Mouse (Mus musculus) adrenal gland, adult 8-10 months (tissue): ENCODE data around the gene Gstm5. TPM values are rescaled to one million over a fixed set of nuclear protein-coding genes. Genes with fewer than 3 reads are reported as not detected.
"Not testable (repeated sequence)": the region's sequence is repeated elsewhere in the genome, so short reads cannot be mapped to it uniquely, and the experiment has no call there.

Source experiments
- DNase-seq: peaks from one replicate; pipeline ENCODE4 v3.0.0; 2022
- total RNA-seq, 4 experiments: library from RNA; stranded (reverse); gene quantifications; 2 replicates each; pipeline ENCODE4 v1.2.4; 2022

Gene Gstm5
- total RNA-seq, 4 experiments from 2014 or later = 28.1 to 51.7 (median 37.1) TPM

DNA sequence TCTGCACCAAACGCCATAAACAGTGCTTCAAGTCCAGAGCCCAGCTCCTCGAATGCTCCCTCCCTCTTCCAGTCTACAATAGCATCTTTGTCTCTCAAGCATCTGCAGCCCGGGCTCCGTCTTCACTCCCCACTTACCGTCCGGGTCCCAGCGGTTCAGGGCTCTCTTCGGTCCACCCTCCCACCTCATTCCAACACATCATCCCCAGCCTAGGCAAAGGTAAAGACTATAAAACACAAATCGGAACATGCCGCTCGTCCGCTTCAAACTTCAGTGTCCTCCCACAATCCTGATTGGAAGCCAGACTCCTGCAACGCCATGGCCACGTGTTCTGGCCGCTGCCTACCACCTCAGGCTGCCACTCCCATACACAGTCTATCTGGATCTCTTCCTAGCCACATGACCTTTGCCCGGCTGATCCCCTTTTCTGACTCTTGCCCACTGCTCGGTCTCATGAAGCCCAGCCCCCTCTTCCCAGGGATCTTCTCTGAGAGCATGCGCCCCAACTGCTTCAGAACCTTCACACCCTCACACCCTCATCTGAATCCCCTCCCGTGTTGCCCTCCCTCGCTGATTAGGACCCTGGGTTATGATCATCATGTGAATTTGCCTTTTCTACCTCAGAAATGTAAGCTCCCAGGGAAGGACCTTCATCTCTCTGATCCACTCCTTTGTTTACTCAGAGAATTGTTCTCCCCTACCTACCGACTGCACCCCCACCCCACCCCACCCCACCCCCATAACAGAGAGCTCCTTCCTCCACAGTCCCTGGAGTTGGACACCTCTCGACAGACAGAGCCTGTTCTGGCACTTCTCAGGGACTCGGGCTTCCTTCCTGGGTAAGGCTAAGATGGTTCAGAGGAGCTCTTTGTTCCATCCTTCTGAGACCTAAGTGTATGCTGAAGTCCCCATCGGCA is 22.0 kb upstream of the Gstm5 start:
- no peak for DNase-seq

DNA sequence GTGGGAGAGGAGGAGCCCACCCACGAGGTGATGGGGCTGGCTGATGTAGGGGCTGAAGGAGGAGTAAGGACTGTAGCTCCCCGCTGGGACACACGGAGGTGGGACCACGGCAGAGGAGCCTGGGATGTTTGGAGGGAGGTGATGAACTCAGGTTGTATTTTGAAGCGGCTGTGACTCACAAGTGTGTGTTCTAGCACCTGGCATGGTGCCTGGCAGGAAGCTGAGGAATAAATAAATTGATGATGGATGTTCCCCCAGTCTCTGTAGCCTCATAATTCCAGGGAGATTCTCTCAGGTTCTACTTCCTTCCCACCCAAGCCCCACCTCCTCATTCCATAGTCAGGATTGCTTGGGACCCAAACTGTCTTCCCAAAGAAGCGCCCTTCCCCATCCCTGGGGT is 20.4 kb upstream of the Gstm5 start:
- DNase-seq = no peak

DNA sequence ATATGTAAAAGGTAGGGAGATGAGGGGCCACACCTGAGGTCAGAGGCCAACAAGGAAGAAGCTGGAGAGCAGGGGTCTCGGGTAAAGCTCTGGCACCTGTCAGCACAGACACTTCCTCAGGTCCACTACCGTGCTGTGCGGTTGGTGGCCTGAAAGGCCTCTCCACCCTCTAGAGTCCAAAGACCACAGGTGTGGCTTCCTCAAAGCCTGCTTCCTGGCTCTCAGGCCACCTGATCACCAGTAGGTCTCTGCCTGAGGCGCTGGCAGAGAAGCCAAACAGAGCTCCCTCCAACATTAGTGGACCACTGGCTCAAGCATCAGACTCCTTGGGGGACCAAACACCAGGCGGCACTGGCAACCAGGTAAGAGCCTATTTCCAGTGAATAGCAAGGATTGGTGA is 18.6 kb upstream of the Gstm5 start, which contains the start of gene Eps8l3:
Gene Eps8l3, plus strand, starts transcription at position 225 of the 400 bp plus-strand sequence.
- DNase-seq = no peak

DNA sequence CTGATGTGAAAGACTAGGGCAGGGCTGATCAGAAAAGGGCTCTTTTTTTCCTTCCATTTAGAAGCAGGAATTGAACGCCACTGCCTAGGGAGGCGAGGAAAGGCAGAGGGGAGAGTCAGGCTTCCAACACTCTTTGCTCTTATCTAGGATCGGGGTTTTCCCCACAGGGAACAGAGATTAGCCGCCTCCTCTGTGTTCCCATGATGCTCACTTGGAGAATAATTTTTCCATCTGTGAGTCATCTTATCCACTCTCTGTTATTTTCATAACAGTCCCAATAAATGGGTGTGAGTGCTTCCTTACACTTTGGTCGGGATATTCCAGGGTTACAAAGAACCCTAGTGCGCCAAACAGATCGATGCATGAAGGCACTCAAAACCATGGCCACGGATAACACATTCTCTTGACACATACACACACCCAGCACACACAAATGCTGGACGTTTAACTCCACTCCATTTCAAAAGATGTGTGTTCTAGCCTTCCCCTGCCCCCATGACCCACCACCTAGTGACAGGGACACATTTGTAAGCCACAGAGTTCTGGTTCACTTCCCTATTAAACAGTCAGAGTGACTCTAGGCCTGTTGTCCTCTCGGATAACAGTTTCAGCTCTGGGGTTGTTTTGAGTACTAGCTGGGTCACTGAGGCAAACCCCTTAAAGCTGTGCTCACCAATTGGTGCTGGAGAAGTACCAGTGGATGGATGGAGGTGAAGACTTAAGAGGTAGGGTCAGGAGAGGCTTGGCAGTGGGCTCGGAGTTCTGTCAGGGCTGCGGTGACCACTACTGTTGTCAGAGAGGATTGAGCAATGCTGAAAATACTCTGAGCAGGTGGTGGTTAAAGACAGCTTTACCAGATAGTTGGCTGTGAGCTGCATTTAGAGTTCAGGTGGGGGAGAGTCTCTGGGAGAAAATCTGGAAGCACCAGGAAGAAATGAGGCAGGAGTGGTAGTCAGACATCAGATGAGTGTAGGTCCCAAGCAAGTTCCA is 17.6 kb upstream of the Gstm5 start:
- no peak for DNase-seq

DNA sequence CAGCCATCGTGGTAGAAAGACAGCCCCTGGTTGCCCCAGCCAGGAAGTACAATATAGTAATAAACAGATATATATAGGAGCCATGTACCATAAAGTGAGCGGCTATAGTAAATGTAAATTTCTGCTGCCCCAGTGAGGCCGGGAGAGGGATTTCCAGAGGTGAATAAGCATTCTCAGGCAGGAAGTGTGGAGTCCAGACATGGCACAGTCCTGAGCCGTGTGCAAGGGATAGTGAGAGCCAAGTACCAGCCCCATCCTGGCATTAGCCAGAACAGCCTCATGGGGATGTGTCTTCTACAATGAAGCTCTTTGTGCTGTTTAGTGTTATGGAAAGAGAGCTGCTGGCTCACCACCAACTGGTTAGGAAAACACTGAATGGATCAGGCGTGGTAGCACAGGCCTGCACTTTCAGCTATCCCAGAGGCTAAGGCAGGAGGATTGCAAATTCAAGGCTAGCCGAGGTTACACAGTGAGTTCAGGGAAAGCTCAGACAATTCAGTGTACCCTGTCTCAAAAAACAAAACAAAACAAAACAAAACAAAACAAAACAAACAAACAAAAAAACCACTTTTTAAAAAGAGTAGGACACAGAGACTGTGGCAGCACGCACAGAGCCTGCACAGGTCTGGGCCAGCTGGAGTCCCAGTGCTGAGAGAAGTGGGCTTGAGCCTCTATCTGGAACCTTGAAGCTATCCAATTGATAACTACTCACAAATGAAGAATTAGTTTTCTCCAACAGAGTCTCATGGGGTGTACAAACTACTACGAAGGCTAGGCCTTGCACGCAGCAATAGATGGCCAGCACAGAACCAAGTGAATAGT is 7.7 kb upstream of the Gstm5 start:
- DNase-seq = no peak

DNA sequence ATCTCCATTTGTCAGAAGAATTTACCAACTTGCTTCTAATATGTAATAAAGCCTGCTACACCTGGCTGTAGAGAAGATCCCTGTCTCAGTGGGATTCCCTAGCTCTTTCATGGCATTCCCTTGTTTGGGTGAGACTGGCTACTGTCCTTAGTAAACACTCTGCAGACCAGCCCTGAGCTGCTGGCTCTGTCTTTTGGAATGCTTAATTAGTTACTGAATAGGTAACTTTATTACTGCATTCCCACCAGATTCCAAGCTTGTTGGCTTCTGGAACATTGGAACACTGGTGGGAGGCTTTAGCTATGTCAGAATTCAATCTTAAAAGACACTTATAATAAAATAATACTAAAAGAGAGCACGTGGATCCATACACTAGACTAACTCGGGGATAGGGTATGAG is 6.4 kb upstream of the Gstm5 start:
- not testable (repeated sequence) for DNase-seq

DNA sequence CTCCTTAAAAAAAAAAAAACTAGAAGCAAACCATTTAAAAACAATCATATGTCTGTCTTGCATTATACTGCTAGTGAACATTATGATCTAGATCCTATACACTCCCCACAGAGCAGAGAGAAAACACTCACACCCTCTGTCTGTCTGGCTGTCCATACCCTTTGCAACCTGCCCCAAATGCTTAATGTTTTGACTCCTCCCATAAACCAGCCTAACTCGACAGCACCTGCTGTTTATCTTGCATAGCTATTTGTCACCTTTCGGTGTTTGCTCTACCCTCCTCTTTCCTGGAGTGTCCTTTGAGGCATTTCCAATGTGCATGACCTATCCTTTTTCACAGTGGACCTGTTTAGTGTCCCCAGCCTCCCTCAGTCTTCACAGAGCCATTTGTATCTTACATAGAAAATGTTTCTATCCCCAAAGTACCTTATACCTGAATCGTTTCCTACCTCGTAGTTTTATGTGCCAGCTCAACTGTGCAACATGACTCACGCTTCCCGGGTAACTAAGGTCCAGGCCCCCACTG is 364 bp upstream of the Gstm5 start:
- no peak for DNase-seq

DNA sequence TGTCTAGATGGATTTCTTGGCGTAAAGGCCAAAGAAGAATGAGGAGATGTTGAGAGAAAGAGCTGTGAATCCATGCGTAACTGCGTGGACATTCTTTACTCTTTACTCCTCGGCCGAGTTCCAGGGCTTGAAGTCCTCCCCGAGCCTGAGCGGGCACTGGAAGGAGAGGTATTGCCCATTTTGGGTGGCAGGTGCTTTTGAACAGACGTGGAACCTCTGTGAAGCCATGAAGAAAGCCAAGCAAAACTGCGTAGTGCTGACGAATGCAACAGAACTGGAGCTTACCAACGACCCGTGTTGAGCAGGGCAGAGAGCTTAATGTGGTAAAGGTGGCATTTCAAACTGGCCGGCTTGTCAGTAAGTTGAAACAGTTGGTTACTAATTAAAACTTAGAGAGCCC is 3.1 kb downstream of the Gstm5 start:
- no peak for DNase-seq

DNA sequence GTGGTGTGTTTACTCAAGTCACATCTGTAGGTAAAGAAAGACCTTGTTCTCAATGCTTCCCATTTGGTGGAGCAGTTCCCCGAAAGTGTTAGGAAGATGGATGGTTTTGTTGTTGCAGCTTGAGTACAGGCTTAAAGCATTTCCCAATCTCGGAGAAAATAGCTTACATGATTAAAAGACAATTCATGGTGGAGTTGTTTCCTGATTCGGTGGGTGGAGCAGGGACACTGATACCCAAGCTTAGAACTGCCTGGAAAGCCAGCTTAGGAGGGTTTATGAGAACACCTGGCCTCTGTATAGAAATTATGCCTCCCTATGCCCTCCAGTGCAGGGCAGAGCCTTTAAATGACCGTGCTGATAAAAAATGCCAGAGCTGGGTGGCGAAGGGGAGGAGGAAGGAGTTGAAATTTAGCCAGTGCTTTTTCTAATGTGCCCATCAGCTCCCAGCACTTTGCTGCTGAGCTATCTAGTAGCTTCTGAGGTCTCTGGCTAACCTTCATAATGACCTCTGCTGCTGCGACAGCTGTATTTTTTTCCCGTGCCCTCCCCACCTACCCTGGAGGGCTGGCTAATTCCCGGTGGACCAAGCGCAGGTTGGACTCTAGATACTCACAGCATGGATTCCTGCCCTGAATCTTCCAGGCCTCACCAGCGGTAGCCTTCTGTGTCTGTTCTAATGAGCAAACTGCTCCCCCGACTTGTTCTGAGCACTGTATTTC is 5.5 kb downstream of the Gstm5 start:
- DNase-seq = no peak

DNA sequence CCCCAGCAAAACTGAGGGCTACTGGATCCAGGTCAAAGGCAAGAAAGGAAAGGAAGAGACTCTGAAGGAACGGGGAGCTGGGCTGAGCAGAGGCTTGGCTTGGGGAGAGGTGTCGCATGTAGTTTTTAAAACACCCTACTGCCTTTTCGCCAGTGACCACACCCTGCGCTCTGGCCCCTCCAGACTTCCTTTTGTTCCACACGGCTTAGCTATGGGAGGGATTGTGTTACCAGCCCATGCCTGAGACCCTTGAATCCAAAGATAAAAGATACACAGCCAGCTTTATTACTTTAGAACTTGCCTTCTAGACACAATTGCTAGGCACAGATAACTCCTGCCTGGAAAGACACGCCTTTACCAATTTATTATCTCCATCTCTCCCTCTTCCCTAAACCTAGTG is 10.3 kb downstream of the Gstm5 start:
- DNase-seq = no peak

DNA sequence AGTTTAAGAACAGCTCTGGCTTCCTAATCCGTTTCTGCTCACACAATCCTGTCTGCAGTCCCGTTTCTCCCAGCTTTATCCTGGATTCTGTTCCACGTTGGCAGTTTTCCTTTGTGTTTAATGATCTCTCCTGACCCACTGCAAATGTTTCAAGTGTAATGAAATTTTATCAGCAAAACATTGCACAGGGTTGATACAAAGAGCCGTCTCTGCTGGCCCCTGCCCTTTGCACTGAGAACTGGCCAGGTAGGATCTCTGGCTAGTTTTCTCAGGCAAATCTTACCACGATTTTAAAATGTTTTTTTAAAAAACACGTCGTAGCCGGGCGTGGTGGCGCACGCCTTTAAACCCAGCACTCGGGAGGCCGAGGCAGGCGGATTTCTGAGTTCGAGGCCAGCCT is 21.1 kb downstream of the Gstm5 start:
- DNase-seq = no peak

DNA sequence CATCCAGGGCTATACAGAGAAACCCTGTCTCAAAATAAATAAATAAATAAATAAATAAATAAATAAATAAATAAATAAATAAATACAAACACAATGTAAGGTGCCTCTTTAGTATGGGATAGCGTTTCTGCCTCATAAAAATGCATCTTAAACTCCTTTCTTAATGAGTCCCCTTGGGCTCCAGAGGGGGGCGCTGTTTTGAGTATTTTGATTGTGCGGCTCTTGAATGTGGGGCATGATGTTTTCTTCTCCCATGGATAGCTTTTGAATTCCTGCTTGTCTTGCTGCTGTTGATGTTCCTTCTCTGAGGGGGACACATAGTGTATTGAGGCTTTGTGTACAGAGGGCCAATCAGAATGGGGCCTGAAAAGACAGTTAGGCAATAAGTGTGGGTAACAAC is 21.5 kb downstream of the Gstm5 start:
- DNase-seq = no peak

DNA sequence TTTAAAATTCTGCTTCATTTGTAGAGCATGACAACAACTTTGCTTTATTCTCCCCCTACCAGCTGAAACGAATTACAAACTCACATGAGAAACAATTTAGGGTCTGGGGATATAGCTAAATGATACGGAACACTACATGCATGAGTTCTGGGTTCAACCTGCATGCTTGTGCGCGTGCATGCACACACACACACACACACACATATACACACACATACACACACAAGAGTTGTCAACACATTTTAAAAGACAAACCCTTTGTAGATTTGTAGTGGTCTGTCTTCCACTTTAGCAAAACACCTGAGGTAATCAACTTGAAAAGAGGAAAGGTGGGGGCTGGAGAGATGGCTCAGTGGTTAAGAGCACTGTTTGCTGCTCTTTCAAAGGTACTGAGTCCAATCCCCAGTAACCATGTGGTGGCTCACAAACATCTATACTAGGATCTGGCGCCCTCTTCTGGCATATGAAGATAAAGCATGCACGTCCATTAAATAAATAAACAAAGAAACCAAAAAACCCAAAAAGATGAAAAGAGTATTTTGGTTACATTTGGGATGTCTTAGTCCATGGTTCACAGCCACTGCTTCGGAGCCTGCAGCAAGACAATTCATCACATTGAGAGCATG is 22.3 kb downstream of the Gstm5 start:
- no peak for DNase-seq

DNA sequence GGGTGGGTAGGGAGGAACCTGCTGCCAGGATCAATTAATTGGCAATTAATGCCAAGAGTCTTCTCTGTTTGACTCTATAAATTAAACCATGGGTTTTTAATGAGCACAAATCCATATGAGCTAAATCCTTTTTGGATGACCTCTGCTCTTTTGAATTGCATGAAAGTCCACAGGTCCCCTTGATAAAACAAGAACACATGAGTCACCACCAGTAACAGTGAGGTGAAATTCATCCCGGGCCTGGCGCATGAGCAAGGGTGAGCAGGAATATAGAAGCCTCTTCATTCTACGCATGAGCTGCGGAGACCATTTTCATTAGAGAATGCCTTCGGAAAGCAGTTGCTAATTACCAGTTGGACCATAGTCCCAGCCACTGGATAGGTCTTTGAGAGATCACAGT is 24.7 kb downstream of the Gstm5 start:
- DNase-seq = no peak

DNA sequence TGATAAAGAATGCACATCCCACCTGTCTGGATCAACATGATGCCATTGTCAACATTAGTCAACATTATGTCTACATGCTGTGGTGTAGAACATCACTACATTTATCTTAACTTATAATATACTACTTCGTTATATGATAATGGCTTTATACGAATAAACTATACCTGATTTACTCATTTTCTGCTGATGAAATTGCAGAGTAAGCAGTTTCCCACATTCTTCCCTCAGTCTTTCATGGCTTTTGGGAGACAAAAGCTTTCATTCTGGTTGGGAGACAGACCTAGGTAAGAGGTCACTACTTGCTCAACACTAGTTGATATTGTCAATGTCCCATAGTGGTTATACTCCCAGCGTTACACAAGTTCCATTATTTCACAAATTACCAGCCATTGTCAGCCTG is 29.7 kb downstream of the Gstm5 start:
- DNase-seq = no peak

DNA sequence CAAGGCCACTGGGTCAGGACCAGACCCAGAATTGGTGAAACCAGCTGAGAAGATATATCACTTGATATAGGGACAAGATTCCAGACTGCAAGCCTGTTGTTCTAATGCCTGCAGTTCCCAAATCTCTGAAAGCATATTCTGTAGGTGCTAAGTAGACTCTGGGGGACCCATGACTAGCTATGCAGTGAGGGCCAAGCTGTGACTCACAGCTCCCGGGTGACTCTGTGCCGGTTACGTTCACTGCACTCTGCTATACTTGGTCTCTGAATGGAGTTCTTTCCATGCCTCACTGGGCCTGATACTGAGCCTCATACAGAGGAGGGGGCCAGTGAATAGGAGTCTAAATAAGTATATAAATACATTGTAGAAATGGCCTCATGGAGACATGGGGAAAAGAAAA is 32.2 kb downstream of the Gstm5 start:
- no peak for DNase-seq

DNA sequence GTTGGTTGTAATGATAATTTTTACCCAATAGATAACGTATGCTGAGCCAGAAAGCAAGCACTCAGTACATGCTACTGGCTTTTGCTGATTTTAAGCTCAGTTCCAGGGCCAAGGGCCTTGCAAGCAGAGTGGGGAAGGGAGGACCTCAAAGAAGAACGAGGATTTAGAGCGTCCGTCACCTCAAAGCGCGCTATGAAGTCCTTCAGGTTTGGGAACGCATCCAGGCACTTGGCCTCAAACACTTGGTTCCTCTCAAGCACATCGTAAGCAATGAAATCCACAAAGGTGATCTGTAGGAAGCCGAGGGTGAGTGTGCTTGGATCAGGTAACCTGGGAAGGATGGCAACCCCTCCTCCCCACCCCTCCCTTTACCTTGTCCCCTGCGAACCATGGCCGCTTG is 33.1 kb downstream of the Gstm5 start:
- no peak for DNase-seq

DNA sequence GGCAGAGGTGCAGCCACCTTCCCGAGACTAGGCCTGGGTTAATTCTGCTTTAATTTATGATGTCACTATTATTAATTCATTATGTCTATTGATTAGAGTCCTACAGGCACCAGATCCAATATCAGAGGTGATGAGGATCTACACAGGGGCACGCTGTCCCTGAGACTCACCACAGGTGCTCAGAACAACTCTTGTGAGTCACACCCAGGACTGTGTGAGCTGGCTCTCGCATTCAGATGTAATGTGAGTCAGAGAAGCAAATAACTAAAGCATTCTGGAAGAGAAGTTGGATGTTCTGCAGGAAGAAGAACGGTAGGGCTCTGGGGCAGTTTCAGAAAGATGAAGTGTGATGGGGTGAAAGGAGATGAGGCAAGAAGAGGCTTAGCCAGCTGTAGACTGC is 33.6 kb downstream of the Gstm5 start:
- DNase-seq = no peak

DNA sequence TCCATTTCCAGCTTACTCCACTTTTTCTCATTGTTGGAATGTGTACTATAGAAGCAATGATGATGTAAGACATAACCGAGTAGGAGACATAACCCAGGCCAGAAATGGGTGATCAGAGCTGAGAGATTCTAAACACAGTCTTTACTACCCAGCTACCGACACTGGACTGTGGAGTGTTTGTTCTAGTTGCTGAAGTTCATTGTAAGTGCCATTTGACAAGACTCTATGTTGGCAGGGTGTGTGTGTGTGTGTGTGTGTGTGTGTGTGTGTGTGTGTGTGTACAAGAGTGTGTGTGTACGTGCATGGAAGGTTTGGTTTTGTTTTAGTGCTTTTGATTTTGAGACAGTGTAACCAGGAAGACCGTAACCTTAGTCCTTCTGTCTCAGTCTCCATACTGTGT is 34.1 kb downstream of the Gstm5 start:
- no peak for DNase-seq

DNA sequence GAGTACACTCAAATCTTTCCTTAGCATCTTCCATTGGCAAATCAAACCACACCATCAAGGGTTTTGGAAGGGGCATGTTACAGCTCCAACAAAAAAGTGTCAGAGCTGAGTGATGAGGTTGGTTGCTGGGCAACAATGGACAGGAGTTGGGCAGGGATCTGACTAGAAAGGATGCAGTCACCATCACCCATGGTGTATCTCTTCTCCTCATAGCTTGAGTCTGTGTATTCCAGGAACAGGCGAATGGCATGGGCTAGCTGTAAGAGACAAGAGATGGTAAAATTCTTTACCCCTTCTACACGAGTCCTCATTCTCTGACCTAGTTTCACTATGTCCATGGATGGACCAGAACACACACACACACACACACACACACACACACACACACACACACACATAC is 35.5 kb downstream of the Gstm5 start:
- DNase-seq = no peak

DNA sequence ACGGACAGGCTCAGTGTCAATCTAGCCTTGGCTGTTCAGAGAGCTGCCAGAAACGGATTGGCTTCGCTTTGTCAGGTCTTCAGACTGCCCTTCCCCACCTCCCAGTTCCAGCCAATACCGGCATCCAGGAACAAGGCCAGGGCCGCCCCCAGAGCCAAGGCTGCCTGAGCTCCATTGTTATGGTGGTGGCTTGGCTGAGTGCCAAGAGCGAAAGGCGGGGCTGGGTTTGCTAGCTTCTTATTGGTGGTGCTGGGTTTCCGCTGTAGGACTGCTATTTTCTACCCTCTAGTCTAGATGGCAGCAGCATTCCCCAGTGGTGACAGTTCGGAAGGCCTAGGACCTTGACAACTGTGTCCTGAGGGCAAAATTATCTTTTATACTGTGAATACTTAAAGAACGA is 36.0 kb downstream of the Gstm5 start, which contains the start of gene Gstm7:
Gene Gstm7, minus strand, starts transcription at position 148 of the 400 bp plus-strand sequence.
- DNase-seq = peak; percentile 99
